Mouse (Mus musculus) heart, embryonic 10.5 days (tissue): ENCODE measurements around the gene Ctsf. TPM values are rescaled to one million over a fixed set of nuclear protein-coding genes. Genes with fewer than 3 reads are reported as not detected.

Experiments used
- DNase-seq: peaks from one replicate; pipeline ENCODE4 v3.0.0-alpha.2; 2017; ENCODE audit warnings: low spot score
- H3K27ac ChIP-seq: fragments of 300-500 bp; sonication (generic); 2 replicates; pipeline ENCODE4 v1.5.1; 2016; ENCODE audit warnings: mild to moderate bottlenecking
- H3K27me3 ChIP-seq: fragments of 300-500 bp; sonication (generic); 2 replicates; pipeline ENCODE4 v1.6.1; 2016; ENCODE audit warnings: mild to moderate bottlenecking; ENCODE audit not compliant: poor library complexity, insufficient read depth, severe bottlenecking
- H3K36me3 ChIP-seq: fragments of 300-500 bp; sonication (generic); 2 replicates; pipeline ENCODE4 v1.6.1; 2016; ENCODE audit warnings: mild to moderate bottlenecking, moderate library complexity
- H3K4me1 ChIP-seq: fragments of 300-500 bp; sonication (generic); 2 replicates; pipeline ENCODE4 v1.6.1; 2016; ENCODE audit warnings: mild to moderate bottlenecking
- H3K4me3 ChIP-seq: fragments of 300-500 bp; sonication (generic); 2 replicates; pipeline ENCODE4 v1.5.1; 2016; ENCODE audit warnings: mild to moderate bottlenecking, moderate library complexity
- H3K9me3 ChIP-seq: fragments of 300-500 bp; sonication (generic); 2 replicates; pipeline ENCODE4 v1.6.1; 2016; ENCODE audit warnings: mild to moderate bottlenecking, moderate library complexity
- WGBS: fragments of 180-500 bp; shearing (Covaris S2); methylation state at CpG from one replicate; pipeline ENCODE4 v1.1.7; 2016; 5-methylcytosine and 5-hydroxymethylcytosine counted together
- polyA plus RNA-seq: library from polyadenylated mRNA; unstranded; fragments of >200 nt; fragmentation: Nextera tagmentation; extraction: Ambion mirVana; gene quantifications from 2 replicates; pipeline ENCODE4 v1.2.1, GENCODE M21; 2016

Gene Ctsf
- polyA plus RNA-seq, 1 experiment from 2014 or later = 30.3 TPM

GRCm38 (mm10) chr19:4896780-4897520 is 42.0 kb downstream of the Ctsf start:
- no peak overlapping the region; the same call in 1 of the 2 replicates for H3K4me3 ChIP-seq
- peaks cover 5% of the 10 kb centered on the region; the same call in 1 of the 2 replicates for H3K36me3 ChIP-seq
- 46% methylated on average over 21 of the region's 21 CpGs for WGBS

GRCm38 (mm10) chr19:4898972-4899371 is 44.0 kb downstream of the Ctsf start:
- no peaks in the 10 kb centered on the region for H3K9me3 ChIP-seq
- H3K27ac ChIP-seq = no peak overlapping the region
- H3K4me1 ChIP-seq = peaks cover 8% of the 10 kb centered on the region; the same call in 1 of the 2 replicates
- 0 out of 2 replicates have a peak, but pooled peaks cover 15% of the 10 kb centered on the region for H3K27me3 ChIP-seq
- no peak overlapping the region for H3K4me3 ChIP-seq
- H3K36me3 ChIP-seq = peaks cover 6% of the 10 kb centered on the region; the same call in 1 of the 2 replicates
- WGBS = 68% methylated on average over 9 of the region's 9 CpGs
- no peak for DNase-seq

More at GRCm38 (mm10) chr19:4896780-4897520, 42.0 kb downstream of the Ctsf start:
- Histone ChIP-seq H3K9me3 (no peaks in the 10 kb centered on the region), H3K27me3 (peaks cover 33% of the 10 kb centered on the region), H3K27ac (no peak overlapping the region), H3K4me1 (peaks cover 8% of the 10 kb centered on the region; the same call in 1 of the 2 replicates)
- no peak for DNase-seq

- Histone ChIP-seq H3K4me3 (no peak overlapping the region), H3K9me3 (no peaks in the 10 kb centered on the region), H3K36me3 (peaks cover 6% of the 10 kb centered on the region; the same call in 1 of the 2 replicates), H3K27me3 (0 out of 2 replicates have a peak, but pooled peaks cover 13% of the 10 kb centered on the region), H3K4me1 (peaks cover 8% of the 10 kb centered on the region; the same call in 1 of the 2 replicates), H3K27ac (no peak overlapping the region)
- WGBS = 71% methylated on average over 3 of the region's 3 CpGs
- no peak for DNase-seq
These were observed 45.0 kb downstream of the Ctsf start for GRCm38 (mm10) chr19:4899888-4900287.

- no peaks in the 10 kb centered on the region for H3K9me3 ChIP-seq
- peak; percentile 86 for DNase-seq
- H3K27me3 ChIP-seq = no peaks in the 10 kb centered on the region
- peak within 1 kb of the TSS; percentile 67; the same call in 1 of the 2 replicates for H3K27ac ChIP-seq
- H3K4me3 ChIP-seq = peak within 1 kb of the TSS; percentile 75
- 10% methylated on average over 31 of the region's 31 CpGs for WGBS
- H3K36me3 ChIP-seq = peaks cover 44% of the 10 kb centered on the region
- H3K4me1 ChIP-seq = 0 out of 2 replicates have a peak, but pooled peaks cover 3% of the 10 kb centered on the region
These were observed 51.3 kb downstream of the Ctsf start, which contains the start of gene Bbs1 for GRCm38 (mm10) chr19:4905979-4906794. Gene Bbs1, minus strand, starts transcription at chr19:4906628.

- DNase-seq = no peak
- H3K4me3 ChIP-seq = no peak overlapping the region
- no peak overlapping the region for H3K27ac ChIP-seq
- peaks cover 58% of the 10 kb centered on the region for H3K36me3 ChIP-seq
- H3K4me1 ChIP-seq = 0 out of 2 replicates have a peak, but pooled peaks cover 3% of the 10 kb centered on the region
- WGBS = 83% methylated on average over 4 of the region's 4 CpGs
- H3K27me3 ChIP-seq = no peaks in the 10 kb centered on the region
- H3K9me3 ChIP-seq = no peaks in the 10 kb centered on the region
These were observed 53.2 kb downstream of the Ctsf start for GRCm38 (mm10) chr19:4908107-4908506.

GRCm38 (mm10) chr19:4909376-4909775 is 54.4 kb downstream of the Ctsf start:
- peaks cover 68% of the 10 kb centered on the region for H3K36me3 ChIP-seq
- no peak for DNase-seq
- H3K27ac ChIP-seq = no peak overlapping the region
- H3K27me3 ChIP-seq = no peaks in the 10 kb centered on the region
- no peak overlapping the region for H3K4me3 ChIP-seq
- H3K4me1 ChIP-seq = 0 out of 2 replicates have a peak, but pooled peaks cover 3% of the 10 kb centered on the region
- H3K9me3 ChIP-seq = no peaks in the 10 kb centered on the region
- WGBS = 85% methylated on average over 7 of the region's 7 CpGs

Other genes with a start within 250 kb of the Ctsf start
- gene Lrfn4, start 239.5 kb upstream of the Ctsf start, polyA plus RNA-seq = 4.4 and 7.2 TPM in 2 replicates
- 53.1 and 61.9 TPM in 2 replicates for gene Rce1, start 229.5 kb upstream of the Ctsf start, polyA plus RNA-seq
- gene Gm960, start 156.5 kb upstream of the Ctsf start, polyA plus RNA-seq = 2.1 and 2.2 TPM in 2 replicates
- gene Sptbn2, start 144.0 kb upstream of the Ctsf start, polyA plus RNA-seq = 0.57 and 1.6 TPM in 2 replicates
- 44.8 and 59.1 TPM in 2 replicates for gene Rbm4b, start 98.6 kb upstream of the Ctsf start, polyA plus RNA-seq
- gene Rbm4, start 61.2 kb upstream of the Ctsf start, polyA plus RNA-seq = 59.6 and 68.1 TPM in 2 replicates
- gene Gm21992, start 43.5 kb upstream of the Ctsf start, polyA plus RNA-seq = 21.5 and 23.0 TPM in 2 replicates
- gene Rbm14, start 43.5 kb upstream of the Ctsf start, polyA plus RNA-seq = 78.0 and 92.7 TPM in 2 replicates
- 39.7 and 54.2 TPM in 2 replicates for gene Ccs, start 15.8 kb upstream of the Ctsf start, polyA plus RNA-seq
- 0.17 TPM in 1 of 2 replicates, not detected in the other for gene Ccdc87, start 15.8 kb upstream of the Ctsf start, polyA plus RNA-seq
- gene Actn3, start 22.8 kb downstream of the Ctsf start, polyA plus RNA-seq = 6.8 and 9.9 TPM in 2 replicates
- gene Zdhhc24, start 23.5 kb downstream of the Ctsf start, polyA plus RNA-seq = 10.2 and 12.3 TPM in 2 replicates
- 3.1 and 3.2 TPM in 2 replicates for gene Bbs1, start 51.5 kb downstream of the Ctsf start, polyA plus RNA-seq
- gene Dpp3, start 73.2 kb downstream of the Ctsf start, polyA plus RNA-seq = 155 and 156 TPM in 2 replicates
- 0.32 and 1.0 TPM in 2 replicates for gene Peli3, start 88.0 kb downstream of the Ctsf start, polyA plus RNA-seq
- 128 and 142 TPM in 2 replicates for gene Mrpl11, start 107.0 kb downstream of the Ctsf start, polyA plus RNA-seq
- gene Npas4, start 135.2 kb downstream of the Ctsf start, polyA plus RNA-seq = 0.24 and 0.34 TPM in 2 replicates
- gene Slc29a2, start 168.7 kb downstream of the Ctsf start, polyA plus RNA-seq = 7.6 and 12.0 TPM in 2 replicates
- 42.8 and 47.8 TPM in 2 replicates for gene B4gat1, start 183.7 kb downstream of the Ctsf start, polyA plus RNA-seq
- 1.6 and 2.5 TPM in 2 replicates for gene AC124502.3, start 183.8 kb downstream of the Ctsf start, polyA plus RNA-seq
- 47.1 and 58.1 TPM in 2 replicates for gene Brms1, start 186.2 kb downstream of the Ctsf start, polyA plus RNA-seq
- 4.0 and 5.3 TPM in 2 replicates for gene Rin1, start 195.4 kb downstream of the Ctsf start, polyA plus RNA-seq
- gene Cd248, start 212.9 kb downstream of the Ctsf start, polyA plus RNA-seq = 19.0 and 43.4 TPM in 2 replicates
- 6.4 and 7.6 TPM in 2 replicates for gene Tmem151a, start 230.4 kb downstream of the Ctsf start, polyA plus RNA-seq
- 94.9 and 104 TPM in 2 replicates for gene Yif1a, start 233.4 kb downstream of the Ctsf start, polyA plus RNA-seq
- gene Cnih2, start 243.4 kb downstream of the Ctsf start, polyA plus RNA-seq = 4.6 and 12.7 TPM in 2 replicates